Mouse (Mus musculus): ENCODE results near the gene Scgb3a1.

DNA sequence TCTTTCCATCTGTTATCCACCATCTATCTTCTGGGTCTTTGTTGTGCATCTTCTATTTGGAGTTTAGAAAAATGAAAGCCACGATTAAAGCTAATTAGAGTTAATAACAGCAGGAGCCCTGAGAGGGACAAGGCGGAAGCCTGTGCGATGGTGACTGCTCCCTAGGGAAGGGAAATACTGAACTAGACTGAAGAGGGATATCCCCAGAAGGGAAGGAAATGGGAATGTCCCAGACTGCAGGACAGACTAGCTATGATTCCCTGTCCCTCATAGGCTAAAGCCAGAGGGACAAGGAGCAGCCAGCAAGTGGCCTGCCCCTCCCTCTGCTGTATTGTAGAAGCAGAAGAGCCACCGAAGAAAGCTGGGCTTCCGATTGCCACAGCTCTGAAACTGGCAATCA, 41.5 kb upstream of the Scgb3a1 start:
- TF ChIP-seq CTCF (IDR thresholded peaks at IDR 0.05; ENCODE audit: control insufficient read depth, insufficient read depth, insufficient replicate concordance, low read depth, low read length) (no peak), POLR2A (IDR thresholded peaks at IDR 0.05; ENCODE audit: control insufficient read depth, low read depth, low read length) (no peak)

Data from testis, adult 2 months (tissue).